ENCODE assay signal across 7 mouse cellular contexts in genomic region chr10:126845309-126845911, GRCm38 (mm10). TPM values are rescaled to one million over a fixed set of nuclear protein-coding genes. Genes with fewer than 3 reads are reported as not detected.
A peak's percentile ranks its signal among the peaks of the same experiment; 100 is the strongest.
DNase-seq lines count a peak whose midpoint lies in the region; TF ChIP-seq lines count a peak whose summit lies in the region.

No protein-coding gene starts in this region.

- WGBS in hindbrain, embryonic 10.5 days = 28% methylated on average over 10 of the region's 10 CpGs

- peak overlapping the region; percentile 25 for H3K27ac ChIP-seq in testis, adult 2 months (ENCODE audit: control insufficient read depth, insufficient read depth, low read depth, low read length)
- peak overlapping the region; percentile 66 for H3K27ac ChIP-seq in hindbrain, embryonic 10.5 days

- H3K4me3 ChIP-seq in testis, adult 2 months (ENCODE audit: control insufficient read depth, low read depth, low read length) = no peak overlapping the region
- peak overlapping the region; percentile 13; the same call in 1 of the 2 replicates for H3K4me3 ChIP-seq in hindbrain, embryonic 10.5 days

- H3K36me3 ChIP-seq in testis, adult 2 months (ENCODE audit: control insufficient read depth, insufficient read depth, low read length) = no peaks in the 10 kb centered on the region
- H3K36me3 ChIP-seq in hindbrain, embryonic 10.5 days = no peaks in the 10 kb centered on the region

- TF ChIP-seq CTCF in testis, adult 2 months (IDR thresholded peaks at IDR 0.05; ENCODE audit: control insufficient read depth, insufficient read depth, insufficient replicate concordance, low read depth, low read length) = no peak

- H3K4me1 ChIP-seq in testis, adult 2 months (ENCODE audit: control insufficient read depth, insufficient read depth, low read length) = no peaks in the 10 kb centered on the region; the same call in 1 of the 2 replicates
- peaks cover 16% of the 10 kb centered on the region for H3K4me1 ChIP-seq in hindbrain, embryonic 10.5 days (replicated peaks)

- intact Hi-C loops in left cerebral cortex, postnatal 25 days (cut with DNase I) = loop anchor here (1.0 to 10.0 kb wide), 3 partner anchors 30 to 361 kb away; no protein-coding TSS in a partner anchor

- no peaks in the 10 kb centered on the region for H3K27me3 ChIP-seq in testis, adult 2 months (ENCODE audit: control insufficient read depth, insufficient read depth, low read length)
- H3K27me3 ChIP-seq in hindbrain, embryonic 10.5 days (ENCODE audit: insufficient read depth, poor library complexity, severe bottlenecking) = no peaks in the 10 kb centered on the region

- no peaks in the 10 kb centered on the region; the same call in 1 of the 2 replicates for H3K9me3 ChIP-seq in hindbrain, embryonic 10.5 days

- DNase-seq in testis, postnatal 10 days (ENCODE audit: low spot score) = no peak
- peak; percentile 23 for DNase-seq in hindbrain, embryonic 10.5 days (ENCODE audit: low spot score)
- peak; percentile 52 to 79 for DNase-seq in left cerebral cortex, postnatal 25 days (ENCODE audit: low spot score in 2 of 2)
- peak; percentile 82 for DNase-seq in retina, postnatal 1 day
- no peak for DNase-seq in urinary bladder, adult 2 months (ENCODE audit: low spot score)
- no peak for DNase-seq in cerebellum, postnatal 4 days (ENCODE audit: low spot score in 2 of 2)

- TF ChIP-seq POLR2A in testis, adult 2 months (IDR thresholded peaks at IDR 0.05; ENCODE audit: control insufficient read depth, low read depth, low read length) = no peak

RNA-seq across cellular contexts. Expression of gene Atp23, which starts 55.7 kb away (rescaled TPM):
- polyA plus RNA-seq in testis, adult 2 months (2012; rRNA removed) = 10.3 TPM in 2 replicates
- polyA plus RNA-seq in hindbrain, embryonic 10.5 days (2016; fragmentation: Nextera tagmentation; extraction: Ambion mirVana) = 15.4 and 19.5 TPM in 2 replicates
- 1 to 10 TPM; 9.2 to 9.7 TPM for total RNA-seq in left cerebral cortex, postnatal 25 days (2021)
- 5.7 and 7.5 TPM in 2 replicates for polyA plus RNA-seq in urinary bladder, adult 2 months (2012; rRNA removed)

Comparison
In these comparisons a context has a peak if more than half of its experiments do, and no peak if none do; other contexts are left out.
1. DNase-seq: peak in hindbrain, embryonic 10.5 days (single experiment), left cerebral cortex, postnatal 25 days (2 of 2) and retina, postnatal 1 day (single experiment); none in testis, postnatal 10 days (single experiment), urinary bladder, adult 2 months (single experiment) and cerebellum, postnatal 4 days (0 of 2).